Mouse (Mus musculus) right cerebral cortex, adult 18-20 months (tissue): ENCODE results near the gene Gm4779.
"Not testable (repeated sequence)": the region's sequence is repeated elsewhere in the genome, so short reads cannot be mapped to it uniquely, and the experiment has no call there.

Source experiments
- DNase-seq: peaks from one replicate; pipeline ENCODE4 v3.0.0; 2022; ENCODE audit warnings: mixed read lengths

The Gm4779 gene

DNA sequence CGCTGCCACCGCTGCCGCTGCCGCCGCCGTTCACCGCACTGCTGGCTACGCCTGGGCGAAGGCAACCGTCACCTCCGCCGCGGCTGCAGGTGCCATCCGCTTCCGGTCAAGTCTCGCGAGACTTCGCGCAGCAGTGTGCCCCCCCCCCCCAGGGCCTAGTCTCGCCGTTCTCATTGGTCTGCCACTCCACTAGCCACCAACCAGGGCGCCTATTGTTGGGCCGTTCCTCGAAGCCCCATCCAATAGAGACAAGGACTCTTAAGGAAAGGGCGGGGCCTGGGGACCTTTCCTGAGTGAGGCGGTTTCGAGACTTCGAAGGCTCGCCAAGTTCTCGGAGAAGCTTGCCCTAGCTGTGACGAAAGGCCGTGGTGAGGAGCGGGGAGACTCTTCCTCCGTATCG, at the start of gene Gm4779, which contains the start of gene 8030474K03Rik:
Gm4779 (minus strand) TSS at position 82 of the 400 bp plus-strand sequence.
8030474K03Rik (plus strand) TSS at position 315 of the 400 bp plus-strand sequence.
- no peak for DNase-seq

DNA sequence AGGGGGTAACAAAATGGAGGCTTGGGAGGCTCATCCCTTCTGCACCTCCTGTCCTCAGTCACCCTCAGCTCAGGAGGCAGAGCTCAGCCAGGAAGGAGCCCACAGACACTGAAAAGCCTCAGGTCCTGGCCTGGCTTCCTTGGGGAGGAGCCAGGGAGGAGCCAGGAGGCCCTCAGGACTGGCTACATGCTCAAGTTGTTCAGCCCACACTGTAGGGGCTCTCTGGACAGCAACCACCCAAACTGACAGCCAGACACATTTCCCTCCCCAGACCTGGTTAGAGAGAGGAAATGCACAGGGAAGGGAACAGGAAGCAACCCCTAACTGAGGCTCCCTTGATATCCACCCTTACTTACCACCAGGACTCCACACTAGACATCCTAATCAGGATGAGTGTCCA, 25.8 kb upstream of the Gm4779 start:
- not testable (repeated sequence) for DNase-seq

DNA sequence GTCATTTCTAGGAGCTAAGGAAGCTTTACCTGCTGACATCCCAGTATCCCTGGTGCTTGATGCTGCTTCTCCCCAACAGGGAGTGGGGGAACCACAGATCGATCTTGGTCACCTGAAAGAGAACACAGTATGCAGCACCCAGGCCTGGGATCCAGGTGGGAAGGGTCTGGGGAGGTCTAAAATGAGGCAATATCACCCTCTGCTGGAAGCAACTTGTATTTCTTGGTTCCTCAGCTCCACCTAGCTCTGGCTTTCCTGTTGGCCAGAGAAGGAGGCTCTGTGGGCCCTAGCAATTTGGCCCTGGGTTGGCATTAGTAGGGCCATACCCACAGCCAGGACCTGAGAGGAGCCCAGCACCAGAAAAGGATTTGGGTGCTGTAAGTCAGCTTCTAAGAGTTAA, 24.9 kb upstream of the Gm4779 start:
- DNase-seq: peak; percentile 2

DNA sequence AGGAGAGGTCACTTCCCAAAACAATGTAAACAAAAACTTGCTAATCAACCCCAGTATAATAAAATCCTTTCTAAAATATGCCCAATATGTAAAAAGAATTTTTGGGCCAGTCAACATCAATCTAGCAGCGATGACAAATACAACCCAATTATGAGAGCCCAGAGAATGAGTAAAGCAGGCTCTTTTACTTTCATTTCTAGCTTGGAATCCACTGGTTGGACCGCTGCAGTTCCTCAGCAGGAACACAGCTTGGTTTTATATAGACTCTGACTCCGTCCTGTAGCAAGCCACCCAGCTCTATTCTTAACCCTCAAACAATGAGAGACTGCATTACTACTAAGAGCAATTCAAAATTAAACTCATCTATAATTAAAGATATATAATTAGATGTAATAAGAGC, 17.5 kb upstream of the Gm4779 start:
- DNase-seq: no peak

DNA sequence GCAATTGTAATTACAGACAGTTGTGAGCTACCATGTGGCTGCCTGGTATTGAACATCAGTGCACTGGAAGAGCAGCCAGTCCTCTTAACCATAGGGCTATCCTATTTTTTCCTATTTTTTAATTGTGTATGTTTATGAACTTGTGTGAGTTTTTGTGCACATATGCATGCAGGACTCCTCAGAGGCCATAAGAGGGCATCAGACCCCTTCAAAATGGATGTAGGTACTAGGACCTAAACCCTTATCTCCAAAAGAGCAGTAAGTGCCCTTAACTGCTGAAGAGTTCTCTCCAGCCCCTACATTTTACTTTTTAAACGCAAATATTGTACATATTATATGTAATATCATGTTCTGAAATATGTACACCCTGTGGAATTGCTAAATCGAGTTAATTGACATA, 11.3 kb upstream of the Gm4779 start:
- DNase-seq: peak; percentile 11

DNA sequence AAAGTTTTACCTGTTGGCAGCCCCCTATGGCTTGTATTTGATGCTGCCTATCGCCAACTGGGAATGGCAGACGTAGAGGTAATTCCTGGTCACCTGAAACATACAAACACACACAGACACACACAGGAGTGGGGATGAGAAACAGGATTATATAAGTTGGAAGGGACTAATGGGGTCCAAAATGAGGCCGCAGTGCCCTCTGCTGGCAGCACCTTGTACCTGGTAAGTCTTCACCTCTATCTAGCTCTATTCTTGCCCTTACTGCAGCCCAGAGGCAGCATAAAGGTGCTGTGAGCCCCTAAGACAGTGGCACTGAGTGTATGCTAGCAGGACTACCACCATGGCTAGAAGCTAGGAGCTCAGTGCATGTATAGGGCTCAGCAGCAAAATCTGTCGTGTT, 2.7 kb downstream of the Gm4779 start:
- DNase-seq: peak; percentile 53

DNA sequence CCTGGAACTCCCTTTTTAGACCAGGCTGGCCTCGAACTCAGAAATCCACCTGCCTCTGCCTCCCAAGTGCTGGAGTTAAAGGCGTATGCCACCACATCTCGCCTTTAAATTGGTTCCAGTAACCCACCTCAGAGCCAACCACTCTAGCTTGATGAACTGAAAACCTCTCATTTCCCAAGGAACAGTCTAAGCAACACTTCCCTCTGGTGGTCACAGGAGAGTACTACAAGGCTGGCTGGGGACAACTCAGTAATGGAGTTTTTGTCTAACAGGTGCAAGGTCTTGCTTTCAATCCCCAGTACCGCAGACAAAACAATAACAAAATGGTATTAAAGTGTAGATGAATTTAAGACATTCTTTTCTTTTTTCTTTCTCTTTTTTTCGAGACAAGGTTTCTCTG, 22.2 kb downstream of the Gm4779 start:
- peak; percentile 26 for DNase-seq

DNA sequence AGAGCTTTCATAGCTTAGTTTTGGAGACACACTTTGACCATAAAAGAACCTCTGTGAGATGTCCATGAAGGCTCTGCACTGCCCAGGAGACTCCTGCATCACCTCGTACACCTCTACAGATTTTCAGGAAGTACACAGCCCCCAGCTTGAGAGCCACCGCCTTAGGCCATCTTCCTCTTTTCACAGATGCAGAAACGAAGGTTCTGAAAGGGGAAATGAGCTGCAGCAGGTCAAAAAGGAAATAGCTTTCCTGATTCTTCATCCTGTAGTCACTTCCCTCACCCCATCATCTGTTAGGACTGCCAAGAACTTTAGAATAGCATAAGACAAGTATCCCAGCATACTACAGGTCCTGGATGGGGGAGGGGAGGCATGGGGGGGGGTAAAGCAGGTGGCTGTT, 23.9 kb downstream of the Gm4779 start:
- DNase-seq: no peak

DNA sequence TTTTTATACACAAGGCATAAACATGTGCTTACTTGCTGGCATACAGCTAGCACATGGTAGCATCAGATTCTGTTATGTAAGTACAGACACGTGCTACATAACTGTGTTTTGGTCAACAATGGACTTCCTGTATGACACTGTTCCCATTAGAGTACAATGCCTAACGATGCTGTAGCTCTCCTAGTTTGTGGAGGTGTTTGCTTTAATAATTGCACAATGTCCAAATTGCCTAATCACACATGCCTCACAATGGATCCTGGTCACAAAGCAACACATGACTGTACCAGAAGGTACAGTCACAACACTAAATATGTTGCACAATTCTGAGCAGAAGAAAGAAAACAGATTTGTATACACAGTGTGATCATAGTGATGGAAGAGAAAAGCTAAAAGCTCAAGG, 24.7 kb downstream of the Gm4779 start:
- DNase-seq: no peak

DNA sequence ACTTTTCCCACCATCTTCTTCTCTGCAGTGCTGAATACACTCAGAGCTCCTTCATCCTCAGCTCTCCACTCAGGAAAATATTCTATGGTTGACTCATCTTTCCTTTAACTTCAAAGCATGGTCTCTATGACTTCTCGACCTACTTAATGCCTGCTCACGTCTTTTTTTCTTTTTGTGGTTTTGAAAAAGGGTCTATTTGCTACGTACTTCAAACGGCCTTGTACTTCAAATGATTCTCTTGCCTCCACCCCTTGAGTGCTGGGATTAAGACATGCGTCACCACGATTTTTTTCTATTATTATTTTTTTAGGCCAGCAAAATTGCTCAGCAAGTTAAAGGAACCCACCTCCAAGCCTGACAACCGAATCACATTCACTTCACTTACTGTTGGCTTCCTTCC, 26.9 kb downstream of the Gm4779 start:
- DNase-seq: no peak

DNA sequence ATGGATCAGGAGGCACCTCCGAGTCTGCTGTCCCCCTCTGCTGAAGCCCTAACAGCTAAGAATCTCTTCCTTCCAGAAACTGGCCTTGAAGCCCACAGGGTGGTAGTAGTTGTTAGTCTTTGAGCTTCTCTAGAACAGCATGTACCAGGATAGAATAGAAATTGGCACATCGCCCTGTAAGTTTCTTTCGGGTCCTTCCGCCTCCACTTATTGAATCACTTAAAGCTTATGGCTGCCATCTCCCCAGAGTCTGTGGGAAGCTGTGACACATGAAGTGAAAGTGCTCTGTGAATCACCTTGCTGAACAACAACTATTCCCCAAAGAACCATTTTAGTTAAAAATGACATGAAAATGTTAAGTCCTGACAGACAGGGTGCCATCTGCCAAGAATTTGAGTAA, 29.1 kb downstream of the Gm4779 start:
- DNase-seq: peak; percentile 34

DNA sequence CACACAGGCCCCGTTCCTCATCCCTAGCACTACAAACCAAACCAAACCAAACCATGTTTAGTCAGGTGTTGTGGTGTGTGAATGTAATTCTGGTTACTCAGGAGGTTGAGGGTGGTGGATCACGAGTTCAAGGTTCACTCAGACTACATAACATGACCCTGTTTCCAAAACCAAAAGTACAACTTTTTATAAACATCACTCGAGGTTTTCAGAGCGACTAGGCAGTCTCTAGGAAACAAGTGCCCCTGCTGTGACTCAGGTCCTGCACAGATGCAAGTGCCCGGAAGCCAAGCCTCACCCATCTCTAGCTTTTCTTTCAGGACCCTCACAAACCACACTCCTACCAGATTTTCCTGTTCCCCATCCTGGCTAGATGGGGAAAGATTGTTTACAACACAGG, 29.6 kb downstream of the Gm4779 start:
- DNase-seq: no peak

DNA sequence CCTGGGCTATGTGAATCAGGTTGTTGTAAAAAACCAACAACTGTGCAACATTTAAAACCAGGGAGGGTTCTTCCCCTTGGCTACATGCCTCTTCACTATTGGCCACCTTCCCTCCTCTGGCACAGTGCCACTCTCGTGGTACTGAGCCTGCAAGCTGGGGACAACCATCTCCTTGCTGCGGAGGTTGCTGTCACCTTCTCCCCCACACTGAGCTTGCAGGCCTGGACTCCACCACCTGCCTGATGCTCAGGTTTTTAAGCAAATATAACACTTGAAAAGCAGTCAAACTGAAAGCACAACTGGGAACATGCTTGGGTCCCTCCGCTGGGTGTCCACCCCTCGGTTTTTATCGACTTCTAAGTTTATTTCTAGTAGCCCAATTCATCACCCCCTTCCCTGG, 39.7 kb downstream of the Gm4779 start:
- peak; percentile 34 for DNase-seq

DNA sequence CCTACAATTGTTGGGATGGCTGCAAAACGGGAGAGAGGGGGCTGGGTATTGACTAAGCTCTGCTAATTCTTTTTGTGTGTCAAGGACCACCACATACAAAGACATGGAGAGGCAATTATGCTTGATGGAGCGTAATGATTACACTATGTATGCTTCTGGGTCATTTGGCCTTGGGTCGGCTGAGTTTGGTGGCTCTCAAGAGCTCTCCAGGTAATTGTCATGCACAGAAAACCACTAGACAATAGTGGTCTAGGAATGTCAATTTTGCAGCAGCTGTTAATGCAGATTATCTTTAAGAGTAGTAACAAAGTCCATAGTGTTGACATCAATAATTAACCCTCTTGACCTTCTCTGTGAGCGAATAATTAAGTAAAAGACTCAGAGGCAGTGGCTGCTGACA, 44.1 kb downstream of the Gm4779 start:
- DNase-seq: no peak

DNA sequence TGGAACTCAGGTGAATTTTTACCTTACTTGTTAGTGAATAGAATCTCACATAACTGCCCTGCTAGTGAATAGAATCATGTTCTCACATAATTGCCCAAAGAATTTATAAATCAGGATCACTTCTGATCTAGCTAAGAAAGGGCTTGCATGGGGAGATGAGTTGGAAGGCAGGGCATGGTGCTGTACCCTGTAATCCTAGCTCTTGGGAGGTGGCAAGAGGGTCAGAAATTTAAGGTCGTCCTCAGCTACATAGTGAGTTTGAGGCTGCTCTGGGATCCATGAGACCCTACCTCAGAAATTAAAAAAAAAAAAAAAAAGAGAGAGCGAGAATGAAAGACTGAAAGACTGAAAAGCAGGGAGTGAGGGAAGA, 53.2 kb downstream of the Gm4779 start:
- no peak for DNase-seq

DNA sequence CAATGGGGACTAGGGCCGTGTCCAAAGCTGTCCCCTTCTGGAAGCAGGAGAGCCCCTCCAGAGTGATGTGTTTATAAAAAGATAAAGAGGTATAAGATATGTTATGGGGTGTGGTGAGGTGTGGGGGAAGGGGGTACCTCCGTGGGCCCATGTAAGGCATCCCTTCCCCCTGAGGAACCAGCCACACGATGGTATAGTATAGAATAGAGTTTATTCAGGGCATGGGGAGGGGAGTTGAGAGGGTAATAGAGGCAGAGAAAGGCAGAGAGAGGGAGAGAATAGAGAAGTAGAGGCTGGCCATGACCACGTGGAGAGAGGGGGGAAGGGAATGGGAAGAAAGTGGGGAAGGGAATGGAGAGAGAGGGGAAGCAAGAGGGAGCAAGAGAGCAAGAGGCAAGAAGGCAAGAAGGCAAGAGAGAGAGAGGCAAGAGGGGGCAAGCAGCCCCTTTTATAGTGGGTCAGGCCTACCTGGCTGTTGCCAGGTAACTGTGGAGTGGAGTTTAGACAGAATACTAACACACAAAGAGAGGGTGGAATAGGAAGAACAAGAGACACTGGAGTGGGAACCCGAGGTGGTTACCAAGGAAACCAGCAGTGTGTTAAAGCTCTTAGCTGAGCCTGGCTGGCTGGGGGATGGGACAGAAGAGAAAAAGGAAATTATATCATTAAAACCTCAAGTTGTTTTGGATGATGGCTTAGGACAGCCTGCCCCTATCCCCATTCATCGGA, 53.7 kb downstream of the Gm4779 start:
- DNase-seq: peak; percentile 45
